Mouse (Mus musculus) embryonic facial prominence, embryonic 14.5 days (tissue): ENCODE results near the gene Lactb. TPM values are rescaled to one million over a fixed set of nuclear protein-coding genes. Genes with fewer than 3 reads are reported as not detected.

Experiments used
- polyA plus RNA-seq: library from polyadenylated mRNA; unstranded; fragments of >200 nt; fragmentation: Nextera tagmentation; extraction: Ambion mirVana; gene quantifications from 2 replicates; pipeline ENCODE4 v1.2.1, GENCODE M21; 2014

The Lactb gene
- polyA plus RNA-seq, 1 experiment from 2014 or later, result 9.8 TPM

Other genes with a start within 250 kb of the Lactb start
- gene Aph1b, start 180.0 kb downstream of the Lactb start, polyA plus RNA-seq, result 11.0 and 11.7 TPM in 2 replicates
- gene Gm10647, start 178.4 kb downstream of the Lactb start, polyA plus RNA-seq, result 0.25 and 0.58 TPM in 2 replicates
- gene Aph1c, start 140.8 kb downstream of the Lactb start, polyA plus RNA-seq, result 3.8 and 4.4 TPM in 2 replicates
- 15.9 and 17.7 TPM in 2 replicates for gene Rab8b, start 55.8 kb downstream of the Lactb start, polyA plus RNA-seq
- 577 and 678 TPM in 2 replicates for gene Rps27l, start 29.4 kb downstream of the Lactb start, polyA plus RNA-seq
- 985 and 1,264 TPM in 2 replicates for gene Tpm1, start 73.9 kb upstream of the Lactb start, polyA plus RNA-seq